Mouse (Mus musculus) left cerebral cortex, adult 9 months (tissue): ENCODE measurements around the gene Tspan11.

ENCODE experiments used
- DNase-seq, 2 experiments: peaks; one replicate each; pipeline ENCODE4 v3.0.0; 2022; ENCODE audit warnings: low spot score in 2 of 2

The Tspan11 gene

DNA sequence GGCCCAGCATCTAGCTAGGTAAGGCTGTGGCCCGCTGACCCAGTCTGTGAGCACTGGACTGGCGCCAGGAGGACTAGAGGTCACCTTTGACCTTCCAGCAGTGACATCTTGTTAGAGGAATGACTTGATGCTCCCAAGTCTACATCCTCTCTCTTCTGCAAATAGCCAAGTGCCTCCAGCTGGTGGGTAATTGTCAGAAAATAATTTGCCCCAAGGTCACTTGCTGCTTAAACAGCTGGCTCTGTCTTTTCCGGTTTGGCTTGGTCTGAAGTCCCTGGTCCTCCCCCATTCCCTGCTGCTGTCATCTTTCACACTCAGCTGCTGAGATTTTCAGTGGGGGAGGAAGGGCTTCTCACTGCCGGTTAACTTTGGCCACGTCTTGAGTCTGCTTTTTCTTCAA is 45.3 kb downstream of the Tspan11 start:
- no peak for DNase-seq

DNA sequence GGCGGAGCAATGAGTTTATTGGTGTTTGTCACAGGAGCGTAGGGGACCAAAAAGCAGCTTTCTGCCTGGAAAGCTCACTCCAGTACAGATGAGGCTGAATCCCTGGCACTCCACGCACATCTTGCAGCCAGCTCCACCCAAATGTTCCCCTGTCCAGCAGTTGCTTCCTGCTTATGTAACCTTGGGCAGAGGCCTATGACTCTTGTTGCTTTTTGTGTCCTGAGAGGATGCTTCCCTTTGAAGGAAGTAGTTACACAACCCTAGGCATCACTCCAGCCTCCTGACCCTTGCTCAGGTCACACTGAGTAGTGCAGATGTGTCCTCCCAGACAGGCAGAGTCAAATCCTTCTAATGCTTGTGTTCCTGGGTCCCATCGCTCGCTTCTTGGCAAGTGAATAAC is 46.5 kb downstream of the Tspan11 start:
- no peak for DNase-seq

DNA sequence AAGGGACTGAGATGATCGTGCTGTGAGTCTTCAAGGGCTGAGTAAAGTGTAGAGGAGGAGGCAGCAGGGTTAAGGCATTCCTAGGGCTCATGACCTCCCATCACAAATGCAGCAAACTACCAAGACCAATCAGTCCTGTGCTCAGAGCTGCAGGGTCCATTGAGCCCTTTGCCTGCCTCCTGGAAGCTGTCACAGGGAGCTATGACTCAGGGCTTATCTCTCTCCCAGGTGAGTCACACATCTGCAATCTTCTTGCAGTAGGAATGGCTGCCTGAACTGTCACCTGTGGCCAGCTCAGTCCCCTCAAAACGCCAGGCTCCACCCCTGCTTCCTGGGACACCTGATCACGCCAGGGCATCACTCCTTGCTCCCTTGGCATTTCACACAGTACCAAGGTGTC is 47.7 kb downstream of the Tspan11 start:
- no peak for DNase-seq

DNA sequence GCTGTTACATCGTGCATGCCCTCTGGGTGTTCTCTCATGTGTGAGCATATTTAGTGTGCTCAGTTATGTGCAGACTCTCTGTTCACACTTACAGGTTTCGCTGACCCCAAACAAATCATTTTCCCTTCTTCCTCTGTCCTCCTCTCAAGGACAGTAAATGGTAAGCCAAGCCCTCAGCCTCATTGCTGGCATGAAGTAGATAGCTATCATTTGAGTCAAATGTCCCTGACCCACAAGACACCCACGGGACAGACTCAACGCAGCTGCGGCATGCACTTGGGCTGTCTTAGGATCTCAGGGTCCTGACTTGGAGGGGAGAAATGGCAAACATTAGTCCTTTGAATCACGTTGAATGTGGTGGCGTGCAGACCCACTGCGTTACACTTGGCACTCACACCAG is 55.0 kb downstream of the Tspan11 start:
- no peak for DNase-seq

DNA sequence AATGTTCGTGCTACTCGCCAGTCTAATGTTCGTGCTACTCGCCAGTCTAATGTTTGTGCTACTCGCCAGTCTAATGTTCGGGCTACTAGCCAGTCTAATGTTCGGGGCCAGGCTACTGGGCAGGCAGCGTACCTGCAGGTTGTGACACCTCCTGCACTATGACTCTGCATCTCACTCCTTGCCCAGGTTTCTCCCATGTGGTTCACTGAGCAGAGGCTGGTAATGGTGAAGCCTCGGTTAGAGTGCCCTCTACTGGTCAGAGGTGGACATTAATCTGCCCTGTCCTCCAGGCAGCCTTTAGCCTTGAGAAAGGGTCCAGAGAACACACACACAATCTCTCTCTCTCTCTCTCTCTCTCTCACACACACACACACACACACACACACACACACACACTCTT is 58.3 kb downstream of the Tspan11 start:
- DNase-seq, result peak in 1 of 2 experiments; percentile 82

DNA sequence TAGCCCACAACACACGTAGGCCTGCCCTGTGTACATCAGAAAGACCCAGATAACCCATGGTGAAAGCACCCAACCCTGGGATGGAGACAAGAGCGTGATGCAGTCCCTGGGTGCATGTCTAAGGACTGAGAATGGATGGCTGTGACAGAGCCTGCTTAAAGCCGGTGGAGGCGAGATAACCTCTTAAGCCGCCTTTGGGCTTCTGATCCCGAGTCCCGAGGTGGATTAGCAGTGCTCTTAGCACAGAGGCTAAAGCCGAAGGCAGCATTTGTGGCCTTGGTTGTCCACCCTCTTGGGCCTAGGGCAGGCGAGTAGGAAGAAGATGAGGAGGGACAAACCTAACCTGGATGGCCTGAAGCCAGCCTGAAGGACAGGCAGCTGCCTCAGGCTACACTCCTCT is 61.3 kb downstream of the Tspan11 start:
- DNase-seq, result no peak

DNA sequence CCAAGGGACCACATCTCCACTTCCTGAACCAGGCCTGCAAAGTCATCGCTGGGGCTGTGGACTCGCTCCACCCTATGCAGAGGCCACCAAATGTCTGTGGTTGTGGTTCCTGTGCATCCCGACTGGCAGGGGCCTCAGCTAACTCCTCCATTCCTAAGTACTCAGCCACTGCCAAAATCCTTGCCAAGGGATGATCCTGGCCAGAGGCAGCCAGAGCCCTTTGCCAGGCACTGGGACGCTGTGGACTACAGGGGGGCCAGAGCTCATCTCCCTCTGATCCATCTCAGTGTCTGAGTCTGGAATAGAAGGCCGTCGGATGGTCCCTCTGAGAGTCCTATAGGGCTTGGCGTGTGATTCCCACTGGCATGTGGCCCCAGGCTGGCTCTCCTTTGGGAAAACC is 62.5 kb downstream of the Tspan11 start:
- no peak for DNase-seq

DNA sequence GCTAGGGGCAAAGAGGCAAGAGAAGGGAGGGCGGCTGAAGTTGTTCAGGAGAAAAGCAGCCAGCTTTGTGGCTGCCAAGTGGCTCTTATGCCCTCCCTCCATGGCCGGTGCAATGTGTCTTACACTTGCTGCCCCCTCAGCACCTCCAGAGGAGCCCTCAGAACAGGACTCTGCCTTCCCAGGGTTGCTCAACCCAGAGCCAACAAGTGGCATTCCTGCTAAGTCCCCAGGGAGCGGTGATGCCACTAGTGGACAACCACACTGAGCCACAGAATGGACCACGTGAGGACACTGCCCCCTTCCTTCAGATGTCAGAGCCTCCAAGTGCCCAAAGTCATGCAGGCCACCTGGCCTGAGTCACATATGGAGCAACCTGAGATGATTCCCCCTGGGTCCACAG is 65.7 kb downstream of the Tspan11 start:
- no peak for DNase-seq

DNA sequence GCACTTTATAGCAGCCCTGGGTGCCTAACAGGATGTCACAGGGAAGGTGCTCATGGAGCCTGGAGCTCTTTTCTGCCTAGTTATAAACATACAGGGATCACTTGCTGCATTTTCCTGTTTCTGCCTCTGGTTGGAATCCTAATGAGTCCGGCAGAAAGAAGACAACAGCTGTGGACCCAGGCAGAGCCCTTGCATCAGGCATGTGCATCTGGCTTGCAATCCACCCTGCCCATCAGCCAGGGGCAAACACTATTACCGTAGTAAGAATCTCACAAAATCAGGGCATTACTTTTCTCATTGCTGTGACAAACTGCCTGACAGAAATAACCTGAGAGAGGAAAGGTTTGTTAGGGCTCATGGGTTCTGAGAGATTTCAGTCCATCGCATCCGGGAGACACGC is 68.8 kb downstream of the Tspan11 start:
- DNase-seq, result no peak

DNA sequence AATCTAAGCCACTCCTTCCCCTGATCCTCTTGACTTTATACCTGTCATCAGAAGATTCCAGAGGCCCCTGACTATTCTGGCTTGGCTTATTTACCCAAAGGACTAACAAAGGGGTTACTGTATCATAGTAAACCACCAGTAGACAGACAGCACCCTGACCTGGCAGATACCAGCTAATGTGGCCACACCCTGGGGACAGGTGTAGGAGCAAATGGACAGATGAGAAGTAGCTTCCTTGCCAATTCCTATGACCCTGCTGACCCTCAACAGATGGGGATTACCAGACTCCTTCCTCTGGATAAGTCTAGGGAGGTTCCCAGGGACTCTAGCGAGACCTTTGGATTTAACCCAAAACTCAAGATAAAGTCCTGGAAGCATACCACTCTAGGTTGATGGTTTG is 72.8 kb downstream of the Tspan11 start:
- DNase-seq, result no peak

DNA sequence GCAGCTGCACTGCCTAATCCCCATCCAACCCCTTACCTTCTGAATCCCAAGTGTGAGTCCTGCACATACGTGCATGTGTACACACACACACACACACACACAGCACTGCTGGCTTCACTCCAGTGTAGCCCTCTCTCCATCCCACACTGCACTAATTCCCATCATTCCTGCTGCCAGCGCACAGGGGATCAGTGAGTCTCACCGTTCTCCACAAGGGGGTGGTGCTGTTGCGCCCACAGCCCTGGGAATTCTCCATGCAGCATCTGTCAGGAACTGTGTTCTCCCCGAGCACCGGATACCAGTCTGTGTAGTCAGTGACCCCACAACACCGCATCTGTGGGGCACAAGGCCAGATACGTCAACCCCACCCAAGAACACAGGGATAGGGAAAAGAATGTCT is 78.1 kb downstream of the Tspan11 start:
- DNase-seq, result peak in 1 of 2 experiments; percentile 51

DNA sequence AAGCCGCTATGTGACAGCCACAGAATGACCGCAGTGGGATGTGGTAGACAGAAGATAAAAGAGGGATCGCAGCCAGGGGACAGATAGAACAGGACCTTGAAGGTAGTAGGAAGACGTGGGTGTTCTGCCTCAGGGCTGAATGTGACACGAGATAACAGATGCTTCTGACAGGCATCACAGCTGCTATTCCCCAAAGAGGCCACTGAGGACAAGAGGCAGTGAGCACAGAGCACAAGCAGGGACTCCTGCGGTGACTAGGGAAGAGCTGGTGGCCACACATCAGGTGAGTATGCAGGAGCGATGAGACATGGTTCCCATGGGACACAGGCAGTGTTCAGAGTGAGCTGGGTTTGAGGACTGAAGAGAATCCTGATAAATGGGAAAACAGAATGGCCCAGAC is 82.3 kb downstream of the Tspan11 start:
- no peak for DNase-seq

DNA sequence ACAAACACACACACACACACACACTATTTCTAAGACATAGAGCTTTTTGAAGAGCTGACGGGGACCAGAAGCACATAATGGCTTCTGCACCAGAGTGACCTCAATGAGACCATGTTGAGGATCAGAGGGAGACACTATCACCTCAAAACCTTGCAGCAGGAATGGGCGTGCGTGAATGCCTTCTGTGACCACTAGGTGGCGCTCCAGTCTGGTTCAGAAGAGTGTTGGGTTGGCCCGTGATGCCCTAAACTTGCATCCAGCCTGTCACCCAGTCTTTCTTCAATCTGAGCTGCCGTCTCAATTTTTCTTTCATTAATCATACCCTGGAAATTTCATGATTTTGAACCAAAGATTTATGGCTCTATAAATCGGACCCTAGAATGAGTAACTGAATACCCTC is 82.7 kb downstream of the Tspan11 start:
- DNase-seq, result peak; percentile 39 to 87

DNA sequence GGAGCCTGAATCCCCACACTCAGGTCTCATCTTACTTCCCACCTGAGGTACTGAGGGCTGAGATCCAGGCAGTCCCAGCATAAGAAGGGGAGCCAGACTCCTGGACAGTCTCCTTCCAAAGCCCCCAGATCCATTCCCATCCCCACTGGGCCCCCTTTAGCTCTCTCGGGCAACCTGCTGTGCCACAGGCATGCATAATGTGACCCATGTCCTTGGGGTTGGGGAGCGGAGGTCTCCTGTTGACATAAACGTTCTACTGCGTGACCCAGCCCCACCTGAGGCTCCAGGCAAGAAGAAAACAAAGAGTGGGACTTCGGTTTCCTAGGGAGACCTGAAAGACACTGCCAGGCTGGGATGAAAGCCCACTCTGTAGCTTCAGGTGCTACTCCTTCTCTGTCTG is 83.5 kb downstream of the Tspan11 start:
- no peak for DNase-seq

DNA sequence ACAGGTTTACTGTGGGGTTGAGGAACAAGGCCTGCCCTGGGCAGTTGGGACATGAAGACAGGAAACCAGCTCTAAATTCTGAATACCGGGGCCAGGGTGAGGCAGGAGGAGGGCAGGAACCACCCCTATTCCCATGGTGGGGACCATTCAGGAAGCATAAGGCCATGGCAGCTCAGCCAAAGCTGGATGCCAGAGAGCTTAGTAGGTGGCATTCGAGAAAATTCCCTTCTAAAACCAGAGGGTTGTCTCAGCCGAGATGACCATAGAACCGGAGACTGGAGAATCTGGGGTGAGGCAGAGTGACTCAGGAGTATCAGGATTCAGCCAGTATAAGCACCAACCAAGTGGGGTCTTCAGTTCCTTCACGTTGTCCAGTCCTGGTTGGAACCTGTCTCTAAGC is 84.5 kb downstream of the Tspan11 start:
- no peak for DNase-seq

DNA sequence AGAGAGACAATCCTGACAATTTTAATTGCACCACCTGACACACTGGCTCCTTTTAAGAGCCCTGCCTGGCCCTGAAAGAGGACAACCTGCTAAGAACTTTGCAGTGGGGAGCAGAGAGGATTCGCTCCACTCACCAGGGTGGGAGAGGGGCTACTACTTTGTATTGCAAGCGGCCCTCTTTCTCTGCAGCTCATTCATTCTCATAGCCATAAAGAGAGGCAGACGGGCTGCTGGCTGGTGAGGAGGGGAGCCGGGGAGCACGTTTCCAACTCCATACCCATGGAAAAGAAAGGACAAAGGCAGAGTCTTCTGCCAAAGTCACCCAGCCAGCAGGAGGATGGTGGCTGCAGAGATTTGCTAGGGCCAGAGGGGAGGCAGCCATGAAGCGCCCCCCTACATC is 86.2 kb downstream of the Tspan11 start:
- DNase-seq, result no peak

DNA sequence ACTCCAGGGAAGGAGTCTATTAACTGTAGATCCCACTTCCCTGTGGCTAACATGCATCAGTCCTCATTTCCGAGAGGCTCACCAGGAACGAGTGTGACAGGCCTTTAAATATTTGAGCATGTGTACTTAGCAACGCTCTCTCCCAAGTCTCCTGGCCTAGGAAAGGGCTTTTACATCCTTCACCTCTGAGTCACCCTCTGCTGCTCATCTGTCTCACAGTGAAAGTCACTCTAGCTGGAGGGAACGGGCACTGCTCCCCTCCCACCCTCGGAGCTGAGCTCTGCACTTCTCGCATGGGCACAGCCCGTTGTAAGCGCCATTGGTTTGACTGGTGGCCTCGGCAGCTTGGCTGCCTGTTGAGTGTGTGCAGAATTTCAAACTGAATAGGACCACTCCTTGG is 86.6 kb downstream of the Tspan11 start:
- DNase-seq, result no peak

DNA sequence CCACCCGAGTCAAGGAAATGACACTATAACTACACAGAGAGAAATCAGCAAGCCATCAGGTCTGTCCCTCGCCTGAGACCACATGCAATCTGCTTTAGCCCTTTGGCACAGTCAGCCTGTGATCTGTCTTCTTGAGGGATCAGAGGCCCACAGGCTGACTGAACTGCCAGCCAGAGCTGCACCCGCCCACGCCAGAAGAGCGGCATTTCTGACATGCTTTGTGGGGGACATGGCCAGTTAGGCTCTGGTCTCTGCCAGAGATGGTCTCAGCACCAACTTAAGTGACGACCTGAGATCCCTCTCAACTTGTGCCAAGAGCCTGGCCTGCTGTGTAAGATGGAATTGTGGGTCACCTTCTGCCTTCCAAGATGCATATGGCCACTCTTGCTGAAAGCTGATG is 89.3 kb downstream of the Tspan11 start:
- no peak for DNase-seq

DNA sequence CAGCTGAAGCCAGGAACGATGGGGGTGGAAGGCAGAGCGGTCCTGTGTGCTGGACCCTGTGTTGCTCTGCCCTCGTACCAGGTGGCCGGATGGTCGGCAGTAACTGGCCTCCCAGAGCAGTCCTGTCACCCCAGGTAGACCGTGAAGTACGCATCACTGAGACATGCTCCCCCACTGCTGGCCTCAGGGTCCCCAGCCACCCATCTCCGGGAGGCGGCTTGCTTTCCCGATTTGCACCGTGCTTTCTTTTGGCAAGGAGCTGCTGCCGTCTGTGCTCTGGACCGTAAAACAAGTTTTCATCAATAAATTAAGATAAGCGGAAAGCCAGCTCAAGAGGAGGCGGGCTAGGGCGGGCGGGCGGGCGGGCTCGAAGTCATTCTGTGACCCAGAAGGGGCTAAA is 91.6 kb downstream of the Tspan11 start:
- no peak for DNase-seq

DNA sequence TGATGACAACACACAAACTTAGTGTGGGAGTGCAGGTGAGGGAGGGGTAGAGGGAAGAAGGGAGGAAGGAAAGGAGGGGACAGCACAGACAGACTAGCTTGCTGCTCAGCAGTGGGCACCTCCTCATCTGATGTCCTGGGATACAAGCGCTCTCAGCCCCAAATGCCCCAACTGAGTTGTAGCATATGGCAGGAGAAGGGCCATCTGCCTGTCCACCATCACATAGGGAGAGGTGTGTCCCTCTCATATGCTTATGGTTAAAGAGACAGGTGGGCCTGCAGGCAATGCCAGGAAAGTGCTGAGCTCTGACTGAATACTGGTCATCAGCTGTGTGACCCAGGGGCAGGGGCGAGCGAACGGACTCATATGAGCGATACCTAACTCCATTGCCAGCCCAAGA is 92.4 kb downstream of the Tspan11 start:
- no peak for DNase-seq

DNA sequence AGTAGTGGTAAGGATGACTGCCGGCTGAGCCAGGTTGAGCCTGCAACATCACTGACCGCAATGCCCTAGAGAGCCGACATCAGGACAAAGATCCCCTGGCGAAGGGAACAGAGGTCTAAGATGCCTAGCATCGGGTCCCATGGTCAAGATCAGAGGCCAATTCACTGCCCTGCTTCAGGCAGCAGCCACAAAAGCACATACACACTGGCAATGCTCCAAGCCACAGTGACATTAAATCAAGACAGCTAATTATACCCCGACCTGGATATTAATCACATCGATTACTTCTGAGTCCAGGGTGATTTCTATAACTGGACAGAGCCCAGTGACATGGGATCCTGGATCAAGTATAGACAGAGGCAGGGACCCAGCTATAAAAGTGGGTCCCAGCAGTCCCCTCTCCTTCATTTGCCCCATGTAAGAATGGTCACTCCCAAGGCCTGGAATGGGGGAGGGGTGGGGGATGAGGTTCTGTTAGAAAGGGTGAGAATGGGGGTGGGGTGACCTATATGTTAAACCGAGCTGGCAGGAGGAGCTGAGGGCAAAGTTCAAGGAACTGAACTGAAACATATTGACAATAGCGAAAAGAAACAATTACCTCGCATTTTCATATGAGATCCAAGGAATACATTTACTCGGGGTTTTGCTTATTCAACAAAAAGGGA is 93.1 kb downstream of the Tspan11 start:
- DNase-seq, result no peak

DNA sequence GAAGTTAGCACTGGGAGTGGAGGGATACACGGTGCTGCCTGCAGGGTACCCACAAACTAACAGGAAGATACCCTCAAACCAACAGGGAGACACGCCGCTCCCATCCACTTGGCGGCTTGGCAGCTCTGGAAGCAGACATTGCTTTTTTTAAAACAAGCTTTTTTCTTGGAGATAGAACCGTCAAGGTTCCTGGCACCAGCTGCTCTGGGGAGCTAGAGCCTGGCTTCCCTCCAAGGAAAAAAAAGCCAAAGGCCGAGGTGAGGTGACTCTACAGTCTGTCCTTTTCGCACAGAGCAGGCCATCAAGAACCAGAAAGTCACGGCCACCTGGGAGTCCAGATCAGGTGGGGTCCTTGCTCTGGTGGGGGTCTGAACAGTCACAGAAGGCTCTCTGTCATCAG is 93.8 kb downstream of the Tspan11 start:
- DNase-seq, result no peak

DNA sequence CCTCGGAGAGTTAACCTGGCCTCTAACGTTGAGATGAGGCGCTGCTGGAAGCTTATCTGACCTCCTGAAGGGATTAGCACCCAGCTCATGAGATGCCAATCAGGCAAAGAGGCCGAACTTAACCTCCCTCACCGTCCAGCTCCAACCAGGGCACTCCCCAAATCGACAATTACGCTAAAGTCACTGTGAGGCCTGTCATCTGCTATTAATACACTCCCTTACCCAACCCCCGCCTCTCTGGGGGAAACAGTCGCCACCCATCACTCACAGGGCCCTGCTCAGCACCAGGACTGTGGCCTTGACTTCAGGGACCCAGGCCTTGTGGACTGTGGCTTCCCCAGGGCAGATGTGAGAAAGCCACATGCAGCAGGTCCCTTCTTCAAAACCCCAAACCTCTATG is 99.0 kb downstream of the Tspan11 start:
- DNase-seq, result no peak

DNA sequence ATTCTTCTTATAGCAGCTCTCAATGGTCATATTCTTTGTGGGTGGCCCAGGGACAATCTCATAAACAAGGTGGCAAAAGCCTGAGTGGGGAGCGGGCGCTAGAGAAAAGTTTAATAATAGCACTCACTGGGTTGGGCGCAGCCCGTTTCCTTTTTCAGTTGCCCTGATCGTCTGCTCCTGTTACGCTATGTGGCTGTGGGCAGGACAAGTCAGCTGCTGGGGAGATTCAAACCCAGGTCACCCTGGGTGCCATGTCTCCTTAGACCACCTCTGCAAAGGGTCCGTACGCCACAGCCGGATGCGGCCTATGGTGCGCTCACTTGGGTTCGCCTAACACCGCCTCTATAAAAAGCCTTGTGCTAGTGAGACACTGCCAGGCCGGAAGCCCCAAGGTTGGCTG is 100.0 kb downstream of the Tspan11 start:
- DNase-seq, result no peak
